Mouse (Mus musculus) adrenal gland (tissue): ENCODE measurements around the gene Nbea.
"Not testable (repeated sequence)": the region's sequence is repeated elsewhere in the genome, so short reads cannot be mapped to it uniquely, and the experiment has no call there.

ENCODE experiments used
- intact Hi-C: fragments of 180-260 bp; cut with DNase I; formaldehyde crosslinking; loops from one replicate; pipeline ENCODE4 v1.15.1; 2025

The Nbea gene

DNA sequence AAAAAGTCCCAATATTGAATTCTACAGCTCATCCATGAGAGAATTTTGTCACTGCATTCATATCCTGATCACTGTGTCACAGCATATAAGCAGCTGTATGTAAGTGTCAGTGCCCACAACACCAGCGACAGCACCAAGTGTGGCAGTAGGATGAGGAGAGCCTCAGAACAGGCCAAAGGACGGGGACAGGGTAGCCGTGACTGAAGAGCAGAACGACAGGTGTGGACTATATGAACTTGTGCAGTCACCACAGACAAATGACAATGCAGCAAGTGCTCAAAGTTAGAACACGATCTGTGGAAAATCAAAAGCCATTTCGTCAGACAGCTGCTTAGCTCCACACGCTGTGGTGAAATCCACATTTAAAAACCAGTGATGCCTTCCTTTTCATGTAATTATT lies 509.3 kb downstream of the Nbea start:
- intact Hi-C loops = no loop called here

DNA sequence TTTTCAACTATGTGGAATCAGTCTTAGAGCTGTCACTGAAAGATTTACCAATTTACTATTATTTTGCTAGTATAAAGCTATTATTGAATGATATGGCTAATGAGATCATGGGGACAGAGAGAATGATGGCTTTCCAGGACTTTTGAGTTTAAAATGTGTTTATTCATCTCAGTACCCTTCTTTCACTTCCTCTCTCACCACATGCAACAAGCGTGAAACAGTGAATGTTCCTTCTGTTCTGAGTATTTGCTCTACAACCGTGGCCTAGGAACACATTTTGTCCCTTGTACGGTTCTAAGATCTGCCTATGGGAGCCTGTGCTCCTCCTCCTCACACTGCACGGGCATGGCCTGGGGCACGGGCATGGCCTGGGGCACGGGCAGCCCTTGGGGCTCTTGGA lies 516.5 kb downstream of the Nbea start:
- intact Hi-C loops = no loop called here

DNA sequence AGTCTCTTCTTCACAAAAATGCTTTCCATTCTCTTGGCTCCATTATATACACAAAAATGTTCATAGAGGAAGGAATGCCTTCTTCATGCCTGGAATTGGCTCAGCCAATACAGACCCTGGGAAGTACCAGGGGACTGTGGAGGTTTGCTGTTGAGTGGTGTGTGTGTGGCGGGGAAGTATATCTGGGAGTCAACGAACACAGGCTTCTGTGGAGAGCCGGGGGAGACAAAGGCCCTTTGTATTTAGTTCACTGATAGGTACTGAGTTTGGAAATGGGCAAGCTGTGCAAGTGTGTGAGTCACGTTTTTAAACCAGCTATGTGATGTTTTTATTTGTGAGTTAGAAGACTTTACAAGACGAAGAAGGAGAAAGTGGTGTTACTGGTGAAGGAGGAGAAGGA lies 517.6 kb downstream of the Nbea start:
- intact Hi-C loops = no loop called here

DNA sequence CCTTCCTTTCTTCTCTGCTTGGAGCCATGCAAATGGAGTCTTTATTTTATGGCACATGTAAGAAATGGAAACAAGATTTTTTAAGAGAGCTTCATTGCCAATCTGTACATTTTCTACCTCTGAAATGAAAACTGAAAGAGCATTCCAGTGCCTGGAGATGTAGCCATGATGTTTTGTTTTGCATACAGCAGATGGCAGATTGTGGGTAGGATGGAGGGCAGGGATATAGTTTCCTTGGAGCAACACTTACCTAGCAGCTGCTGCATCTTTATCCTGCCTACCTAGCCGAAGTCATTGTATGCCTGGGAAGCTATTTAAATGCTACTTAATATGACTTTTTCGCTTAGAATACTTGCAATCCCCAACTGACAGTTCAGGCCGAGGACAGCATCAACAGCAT lies 518.8 kb downstream of the Nbea start:
- intact Hi-C loops = loop anchor here (5.0 kb wide), 1 partner anchor 137 kb away; no protein-coding TSS in a partner anchor

DNA sequence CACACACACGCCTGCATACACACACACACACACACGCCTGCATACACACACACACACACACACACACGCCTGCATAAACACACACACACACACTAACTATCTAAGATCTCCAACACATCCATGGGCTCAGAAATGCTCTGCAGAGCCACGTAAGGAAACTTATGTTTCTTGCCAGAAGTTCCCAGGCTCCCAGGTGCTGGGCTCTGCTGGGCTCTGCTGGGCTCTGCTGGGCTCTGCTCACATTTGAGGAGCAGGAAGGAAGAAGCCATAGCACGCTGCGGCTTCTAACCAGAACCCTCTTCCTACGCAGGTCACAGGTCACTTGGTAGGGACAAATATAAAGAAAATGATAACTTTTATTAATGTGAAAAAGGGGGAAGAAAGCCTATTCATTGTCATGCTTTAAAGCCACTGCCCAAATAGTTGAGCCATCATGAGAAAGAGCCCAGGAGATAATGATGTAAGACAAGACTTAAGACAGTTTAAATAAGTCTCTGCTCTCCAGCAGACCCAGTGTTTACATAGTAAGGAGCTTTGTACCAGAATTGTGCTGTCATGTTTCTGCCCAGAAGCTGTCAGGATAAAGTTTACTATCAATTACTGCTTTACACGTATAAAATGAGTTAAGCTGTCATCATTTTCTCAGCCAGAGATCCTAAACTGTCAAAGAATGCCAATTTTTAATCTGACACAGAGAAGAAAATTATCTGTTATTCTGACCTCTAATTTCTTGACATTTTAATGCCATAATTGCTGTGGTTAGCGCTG lies 521.6 kb downstream of the Nbea start:
- intact Hi-C loops = loop anchor here (5.0 kb wide), 1 partner anchor 135 kb away; no protein-coding TSS in a partner anchor

DNA sequence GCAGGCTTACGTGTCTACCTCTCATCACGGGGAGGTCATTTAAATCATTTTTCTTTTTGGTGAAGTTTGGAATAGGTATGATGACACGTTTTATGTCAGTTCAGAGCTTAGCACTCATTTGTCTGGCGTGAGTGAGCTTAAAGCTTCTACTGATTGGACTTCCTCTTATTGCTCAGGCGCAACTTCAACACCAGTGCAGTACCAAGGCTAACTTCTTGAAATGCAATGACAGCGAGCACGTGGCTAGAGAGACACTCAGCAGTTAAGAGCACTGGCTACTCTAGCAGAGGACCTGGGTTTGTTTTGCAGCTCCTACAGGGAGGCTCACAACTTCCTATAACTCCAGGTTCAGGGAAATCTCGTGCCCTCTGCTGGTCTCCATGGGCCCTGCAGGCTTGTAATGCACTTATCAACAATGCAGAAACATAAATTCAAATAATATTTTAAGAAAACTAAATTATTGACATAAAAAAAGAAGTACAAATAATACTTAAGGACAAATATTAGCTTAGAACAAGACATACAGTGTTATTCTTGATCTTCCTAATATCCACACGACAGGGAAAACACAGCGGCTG lies 523.2 kb downstream of the Nbea start:
- intact Hi-C loops = loop anchor here (5.0 kb wide), 1 partner anchor 133 kb away; no protein-coding TSS in a partner anchor

DNA sequence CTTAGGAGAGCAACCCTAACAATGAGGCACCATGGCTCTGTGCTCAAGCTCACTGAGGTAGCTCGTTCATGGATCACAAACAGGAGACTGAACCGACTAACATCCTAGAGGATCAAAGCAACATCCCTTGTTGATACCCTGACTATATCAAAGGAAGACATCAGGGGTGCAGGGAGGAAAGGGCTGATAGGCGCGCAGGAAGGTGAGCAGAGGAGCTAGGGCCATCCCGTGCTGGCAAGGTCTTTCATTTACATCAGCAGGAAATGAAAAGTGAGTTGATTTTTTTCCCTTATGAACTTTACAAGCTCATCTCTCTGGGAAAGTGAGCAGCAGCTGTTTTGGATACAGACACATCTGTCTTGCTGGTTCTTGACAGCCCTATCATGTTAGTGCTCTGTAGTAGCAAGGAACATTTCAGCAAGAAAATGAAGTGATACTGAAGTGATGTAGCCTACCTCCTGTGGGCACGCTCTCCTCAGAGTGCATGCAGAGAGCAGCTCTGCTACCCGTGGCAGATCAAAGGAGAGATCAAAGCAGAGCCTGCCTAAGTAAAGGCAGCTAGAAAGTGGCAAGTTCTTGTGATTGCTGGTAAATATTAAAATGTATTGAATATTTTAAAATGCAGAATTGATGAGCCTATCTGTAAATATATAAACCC lies 523.8 kb downstream of the Nbea start:
- intact Hi-C loops = loop anchor here (5.0 to 10.0 kb wide), 2 partner anchors 132 to 285 kb away; no protein-coding TSS in a partner anchor

DNA sequence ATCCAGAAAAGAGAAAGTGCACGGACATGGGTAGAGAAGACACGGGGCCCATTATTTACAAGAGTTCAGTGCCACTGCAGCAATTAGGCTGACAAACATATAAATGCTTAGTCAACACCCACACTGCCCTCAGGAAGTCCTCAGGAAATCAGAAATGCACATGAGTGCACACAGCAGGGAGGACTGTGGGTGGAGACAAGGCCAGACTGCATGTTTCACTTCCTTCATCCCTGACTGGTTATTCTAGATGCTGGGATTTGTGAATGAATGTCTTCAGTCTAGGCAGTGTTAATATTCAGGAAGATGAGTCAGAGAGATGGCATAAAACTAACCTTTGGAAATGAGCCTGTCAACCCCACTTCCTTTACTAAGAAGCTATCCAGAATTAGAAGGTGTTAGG lies 531.2 kb downstream of the Nbea start:
- intact Hi-C loops = loop anchor here (10.0 kb wide), 1 partner anchor 278 kb away; no protein-coding TSS in a partner anchor

DNA sequence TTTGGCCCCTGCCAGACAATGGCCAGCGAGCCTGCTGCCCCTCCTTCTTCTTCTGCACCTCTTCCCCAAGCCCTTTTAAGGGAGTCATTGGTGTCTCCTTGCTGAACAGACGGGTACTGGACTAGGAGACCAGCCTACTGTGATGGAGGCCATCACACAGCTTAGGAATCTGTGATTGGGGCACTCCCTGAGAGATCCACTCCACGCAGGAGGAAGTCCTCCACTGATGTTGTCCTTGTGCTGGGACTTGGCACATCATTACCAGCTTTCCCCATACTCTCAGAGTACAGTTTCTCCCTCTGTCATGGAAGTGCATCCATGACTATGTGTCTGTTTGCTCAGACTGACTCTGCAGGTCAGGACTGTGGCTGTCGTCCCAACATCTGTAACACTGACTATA lies 531.6 kb downstream of the Nbea start:
- intact Hi-C loops = loop anchor here (10.0 kb wide), 1 partner anchor 277 kb away; no protein-coding TSS in a partner anchor

DNA sequence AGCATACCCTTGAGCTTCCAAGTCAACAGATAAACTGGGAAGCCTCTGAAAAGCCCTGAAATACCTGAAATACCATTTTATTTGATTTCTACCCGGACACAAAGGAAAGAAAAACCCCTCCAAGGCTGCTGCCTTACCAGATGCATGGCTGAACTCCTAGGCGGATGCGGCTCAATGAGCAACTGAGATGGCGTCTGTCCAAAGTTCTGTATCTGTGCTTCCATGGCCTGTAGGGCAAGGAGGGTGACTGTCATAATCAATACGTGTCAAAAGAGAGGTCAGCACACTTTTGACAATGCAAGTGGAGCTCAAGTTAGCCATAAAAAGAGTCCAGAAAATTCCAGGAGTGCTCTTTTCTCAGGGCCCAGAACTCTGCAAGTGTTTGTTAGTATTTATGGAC lies 534.0 kb downstream of the Nbea start:
- intact Hi-C loops = no loop called here

DNA sequence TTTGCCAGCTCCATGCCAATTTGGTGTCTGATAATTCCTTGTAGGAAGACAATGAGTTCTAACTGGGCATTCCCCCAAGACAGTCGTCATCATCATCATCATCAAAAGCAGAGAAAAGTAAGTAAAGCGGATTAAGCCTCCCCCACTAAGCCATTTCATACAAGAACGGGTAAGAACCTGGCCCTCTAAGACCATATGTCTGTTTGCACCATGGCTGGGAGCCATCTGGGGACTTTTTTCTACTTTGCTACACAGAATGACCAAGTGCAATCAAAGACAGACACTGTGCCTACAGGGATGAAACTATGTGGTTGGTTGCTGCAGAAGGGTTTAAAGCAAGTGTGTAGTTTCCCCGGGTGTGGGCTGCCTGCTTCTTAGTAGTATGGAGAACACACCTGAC lies 535.2 kb downstream of the Nbea start:
- intact Hi-C loops = no loop called here

DNA sequence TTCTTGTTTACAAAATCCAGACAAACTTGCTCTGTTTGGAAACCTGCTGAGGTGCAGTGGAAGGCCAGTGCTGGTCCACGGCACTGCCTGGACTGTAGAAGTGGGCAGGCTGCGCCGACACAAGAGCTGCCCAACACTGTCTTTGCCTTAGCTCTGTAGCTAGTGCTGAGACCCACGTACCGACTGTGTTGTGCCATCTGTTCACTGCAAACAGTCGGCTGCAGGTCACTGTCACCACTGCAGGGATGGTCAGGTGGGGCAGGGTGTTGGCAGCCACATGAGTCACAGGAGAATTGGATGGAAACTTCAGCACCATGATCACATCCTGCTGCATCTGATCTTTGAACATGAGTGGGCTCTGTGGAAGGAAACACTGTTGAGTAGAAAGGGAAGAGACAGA lies 536.3 kb downstream of the Nbea start:
- intact Hi-C loops = no loop called here

DNA sequence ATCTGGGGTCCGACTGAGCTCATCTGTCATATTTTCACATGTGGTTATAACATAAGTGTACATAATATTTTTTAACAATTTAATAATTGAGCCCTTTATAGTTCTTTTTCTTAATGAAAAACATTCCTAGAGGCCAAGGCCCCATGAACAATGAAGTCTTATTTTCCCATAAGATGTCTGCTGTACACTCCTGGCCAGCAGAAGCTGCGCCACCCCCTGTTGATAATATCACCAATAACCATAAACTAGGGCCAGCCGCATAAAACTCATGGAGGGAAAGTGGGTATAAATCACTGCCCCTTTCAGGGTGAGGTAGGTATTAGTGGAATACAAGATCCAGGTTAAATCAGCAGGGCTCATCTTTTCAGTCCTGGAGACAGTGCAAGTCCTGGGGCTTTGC lies 537.1 kb downstream of the Nbea start:
- intact Hi-C loops = no loop called here

DNA sequence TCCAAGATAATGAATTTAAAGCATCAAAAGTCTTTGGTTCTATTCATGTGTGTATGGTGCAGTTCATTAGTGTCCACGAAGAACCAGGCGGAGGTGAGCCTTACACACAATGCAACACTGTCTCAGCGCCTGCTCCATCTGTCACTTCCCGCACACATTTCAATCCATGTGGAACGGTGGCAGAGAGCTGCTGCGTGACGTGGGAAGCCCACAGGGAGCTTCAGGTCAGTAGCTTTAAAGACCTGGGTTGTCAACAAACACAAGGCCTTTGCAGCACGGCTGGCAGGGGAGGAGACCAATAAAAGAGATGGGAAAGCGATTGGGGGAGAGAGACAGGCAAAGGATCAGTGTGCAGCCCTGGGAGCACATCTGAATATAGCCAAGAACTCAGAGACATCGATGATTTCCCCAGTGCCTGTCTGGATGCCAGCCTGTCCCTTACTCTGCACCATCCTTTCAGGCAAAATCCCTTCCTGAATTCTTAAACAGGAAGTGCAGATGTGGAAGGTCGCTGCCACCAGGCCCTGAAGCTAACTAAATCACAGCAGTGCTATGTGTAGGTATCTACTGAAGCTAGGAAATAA lies 539.4 kb downstream of the Nbea start:
- intact Hi-C loops = no loop called here

DNA sequence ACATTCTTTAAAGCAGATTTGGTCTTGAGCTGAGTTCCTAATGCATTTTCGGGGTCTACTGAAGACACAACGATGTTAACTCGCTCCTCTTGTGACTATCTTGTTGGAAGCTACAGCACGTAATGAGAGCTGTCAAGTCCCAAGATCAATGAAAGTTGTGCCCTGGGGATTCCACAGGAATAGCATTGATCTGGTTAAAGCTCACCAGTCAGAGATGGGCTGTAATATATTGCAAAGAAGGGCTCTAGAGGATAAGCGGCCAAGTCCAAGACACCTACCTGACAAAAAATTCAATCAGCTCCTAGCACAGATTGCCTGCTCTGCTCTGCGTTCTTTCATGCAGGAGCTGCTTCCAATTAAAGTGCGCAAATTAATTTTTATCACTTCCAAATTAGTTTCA lies 545.8 kb downstream of the Nbea start:
- intact Hi-C loops = no loop called here

DNA sequence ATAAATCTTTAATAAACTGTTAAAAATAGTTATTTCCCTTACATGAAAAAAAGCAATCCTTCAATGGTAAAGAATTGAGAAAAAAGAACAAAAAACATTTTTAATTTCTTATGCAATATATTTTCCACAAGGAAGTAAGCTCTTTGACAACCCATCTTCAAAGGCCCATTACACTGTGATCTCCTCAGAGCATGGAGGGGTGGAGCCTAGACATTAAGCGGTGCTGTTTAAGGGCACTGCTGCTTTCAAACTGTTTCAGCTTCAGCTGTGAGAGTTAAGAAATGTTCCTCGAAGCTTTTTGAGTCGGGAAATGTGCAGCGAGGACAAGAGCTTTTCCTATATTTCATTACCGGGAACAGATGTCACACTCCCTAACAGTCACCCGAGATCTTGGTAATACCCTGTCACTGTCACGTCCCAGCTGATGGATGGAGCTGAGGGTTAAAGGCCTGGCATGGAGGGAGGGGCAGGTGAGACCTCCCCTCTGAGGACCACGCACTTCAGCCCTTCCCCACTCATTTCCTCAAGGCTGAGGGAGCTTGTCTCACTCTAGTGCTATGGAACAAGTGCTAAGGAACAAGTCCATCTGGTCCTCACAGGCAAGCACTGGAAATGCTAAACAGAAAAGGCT lies 547.8 kb downstream of the Nbea start:
- intact Hi-C loops = no loop called here

DNA sequence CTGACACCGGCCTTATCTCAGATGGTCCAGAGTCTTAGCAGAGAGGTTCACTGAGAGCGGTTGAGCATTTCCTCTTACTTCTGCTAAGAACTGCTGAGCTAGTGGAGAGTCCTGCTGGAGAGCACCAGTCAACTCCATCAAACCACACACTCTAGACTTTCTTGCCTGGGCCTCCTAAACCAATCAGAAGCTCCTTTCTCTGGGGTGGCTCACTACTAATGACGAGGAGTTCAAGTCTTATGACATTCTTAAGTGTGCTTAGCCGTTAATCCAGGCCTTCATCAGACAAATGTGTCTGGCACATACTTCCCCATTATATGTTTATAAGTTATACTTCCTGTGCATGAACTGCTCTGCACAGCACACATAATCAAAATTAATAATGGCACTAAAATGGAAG lies 556.4 kb downstream of the Nbea start:
- intact Hi-C loops = no loop called here

DNA sequence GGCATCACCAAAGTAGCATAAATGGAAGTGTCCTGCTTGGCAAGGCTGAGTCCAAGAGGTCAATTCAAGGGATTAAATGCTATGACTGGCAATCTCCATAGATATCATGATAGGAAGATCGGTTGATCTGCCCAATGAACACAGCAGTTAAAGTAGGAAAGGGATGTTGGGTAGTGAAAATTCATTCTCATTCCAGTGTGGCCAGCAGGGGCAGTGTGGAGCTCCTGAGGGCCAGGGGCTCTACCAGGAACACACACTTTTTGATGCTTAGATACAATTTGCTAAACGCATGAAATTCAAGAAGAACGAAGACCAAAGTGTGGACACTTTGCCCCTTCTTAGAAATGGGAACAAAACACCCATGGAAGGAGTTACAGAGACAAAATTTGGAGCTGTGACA lies 561.5 kb downstream of the Nbea start:
- intact Hi-C loops = not testable (repeated sequence)

DNA sequence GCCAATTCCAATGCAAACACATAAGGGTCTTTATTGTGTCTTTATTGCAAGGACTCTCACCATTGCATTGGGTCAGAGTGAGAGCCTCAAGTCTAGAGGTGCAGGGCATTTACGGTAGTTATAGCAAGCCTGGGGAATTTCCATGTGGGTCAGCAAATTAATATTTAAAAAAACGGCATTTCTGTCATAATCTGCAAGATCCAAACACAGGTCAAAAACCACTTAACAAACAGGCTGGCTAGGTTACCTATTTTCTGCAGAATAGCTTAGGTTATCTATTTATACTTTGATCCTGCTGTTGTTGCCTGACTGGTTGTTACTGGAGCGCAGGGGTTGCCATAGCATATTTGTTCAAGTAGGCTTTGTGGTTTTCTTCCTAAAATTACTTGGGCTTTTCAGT lies 565.1 kb downstream of the Nbea start:
- intact Hi-C loops = no loop called here

DNA sequence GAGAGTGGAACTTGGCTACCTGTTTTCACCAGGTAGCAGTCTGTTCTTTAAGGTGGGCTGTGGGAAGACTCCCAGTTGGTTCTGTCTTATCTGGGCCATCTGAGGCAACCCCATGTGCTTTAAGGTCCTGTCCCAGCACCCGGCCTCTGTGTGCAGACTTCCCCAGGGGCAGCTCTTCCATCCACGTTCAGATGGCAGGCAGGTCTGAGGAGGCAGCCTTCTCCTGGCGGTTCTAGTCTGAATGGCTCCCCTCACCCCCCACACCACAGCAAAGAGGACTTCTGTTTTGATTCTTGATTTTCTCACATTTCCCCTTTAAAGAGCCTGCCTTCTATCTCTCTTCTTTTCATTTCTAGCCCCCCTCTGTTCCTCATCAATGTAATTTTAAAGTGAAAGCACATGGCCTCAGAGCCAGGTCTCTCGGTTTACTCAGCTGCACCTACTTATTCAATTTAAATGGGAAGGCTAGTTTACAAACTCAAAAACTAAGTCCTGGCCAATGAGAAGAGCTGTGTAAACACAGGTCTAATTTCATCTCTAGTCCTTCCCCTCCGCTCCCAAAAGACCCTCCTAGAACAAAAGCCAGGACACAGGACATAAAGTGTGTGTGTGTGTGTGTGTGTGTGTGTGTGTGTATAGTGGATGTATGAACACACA lies 570.9 kb downstream of the Nbea start:
- intact Hi-C loops = no loop called here

DNA sequence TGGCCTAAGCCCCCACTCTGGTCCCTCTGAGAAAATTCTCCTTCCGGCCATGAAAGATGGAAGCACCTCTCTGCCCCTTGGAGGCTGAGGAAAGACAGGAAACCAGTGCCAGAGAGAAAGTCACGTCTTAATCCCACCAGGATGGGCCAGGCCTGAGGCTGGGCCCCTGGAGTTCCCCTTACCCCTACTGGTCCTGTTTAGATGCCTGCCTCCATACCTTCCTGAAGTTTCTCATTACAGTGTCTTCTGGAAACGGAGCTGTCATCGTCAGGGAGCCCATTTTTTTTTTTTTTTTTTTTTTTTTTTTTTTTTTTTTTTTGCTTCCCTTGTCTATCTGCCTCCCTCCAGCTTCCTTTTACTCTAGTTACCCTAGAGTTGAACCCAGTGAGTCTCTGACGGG lies 571.5 kb downstream of the Nbea start:
- intact Hi-C loops = no loop called here
